Mouse (Mus musculus): Measurements from ENCODE around the gene Rimbp2. TPM values are rescaled to one million over a fixed set of nuclear protein-coding genes. Genes with fewer than 3 reads are reported as not detected.

Gene Rimbp2
- total and polyA plus RNA-seq, 3 experiments, result not detected

DNA sequence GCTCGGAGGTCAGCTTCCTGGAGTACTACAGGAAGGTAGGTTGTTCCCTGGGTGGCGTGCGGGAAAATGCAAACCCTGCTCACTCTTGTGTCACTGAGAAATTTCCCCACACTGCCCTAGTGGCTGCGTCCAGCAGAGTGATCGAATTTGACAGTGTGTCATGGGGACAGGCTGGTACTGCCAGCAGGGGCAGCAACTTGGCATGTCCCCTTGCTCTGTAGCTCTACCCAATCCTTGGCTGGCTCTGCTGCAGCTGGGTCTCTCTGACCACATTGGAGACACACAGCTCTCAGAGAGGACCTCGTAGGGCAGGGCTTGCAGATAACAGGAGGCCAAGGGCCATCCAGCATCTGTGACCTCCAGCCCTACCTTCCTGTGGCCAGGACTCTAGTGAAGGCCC is 208.9 kb downstream of the Rimbp2 start:
- H3K4me3 ChIP-seq (replicated peaks in 1 of 3; ENCODE audit: low read depth in 2 of 3, low read length in 2 of 3, poor library complexity in 1 of 3), result no peak overlapping the region
- no peak overlapping the region for H3K4me2 ChIP-seq (ENCODE audit: insufficient read depth, low read depth, poor library complexity, severe bottlenecking)
- H3K36me3 ChIP-seq (replicated peaks in 1 of 2; ENCODE audit: control insufficient read depth in 1 of 2, insufficient read depth in 1 of 2, low read length in 1 of 2), result no peaks in the 10 kb centered on the region
- in situ Hi-C loops (cut with MboI; ENCODE audit: low pct_ligation_motif_present, low pct_unique_long_range_greater_than_20kb, low sequenced_read_pairs) (no loop called here), dilution Hi-C loops (cut with MboI; ENCODE audit: extremely low pct_ligation_motif_present, extremely low pct_unique_long_range_greater_than_20kb, low sequenced_read_pairs) (no loop called here)
- no peaks in the 10 kb centered on the region for H3K79me2 ChIP-seq (replicated peaks; ENCODE audit: control insufficient read depth, extremely low read depth, insufficient read depth, poor library complexity, severe bottlenecking)
- H3K27ac ChIP-seq (ENCODE audit: insufficient read depth, low read depth), result no peak overlapping the region
- no peaks in the 10 kb centered on the region for H3K4me1 ChIP-seq (ENCODE audit: control insufficient read depth in 1 of 2, insufficient read depth in 2 of 2)
- H3K9ac ChIP-seq (ENCODE audit: insufficient read depth, low read depth), result no peak overlapping the region
- no peak for DNase-seq (ENCODE audit: extremely low read depth)
- TF ChIP-seq CHD1 (IDR thresholded peaks at IDR 0.05; ENCODE audit: low read depth, low read length), result no peak
- TF ChIP-seq ZKSCAN1 (IDR thresholded peaks at IDR 0.05; ENCODE audit: borderline replicate concordance, low read depth, low read length), result no peak
- no peak for TF ChIP-seq E2F4 (IDR thresholded peaks at IDR 0.05; ENCODE audit: insufficient replicate concordance, low read depth, low read length)
- TF ChIP-seq TCF12 (IDR thresholded peaks at IDR 0.05; ENCODE audit: low read depth, low read length), result no peak
- TF ChIP-seq POLR2A (IDR thresholded peaks at IDR 0.05; ENCODE audit: low read depth, low read length), result no peak
- no peak for TF ChIP-seq MAX (IDR thresholded peaks at IDR 0.05; ENCODE audit: low read length)
- no peak for TF ChIP-seq TBP (conservative IDR thresholded peaks at IDR 0.05; ENCODE audit: low read depth, low read length)
- TF ChIP-seq ETS1 (conservative IDR thresholded peaks at IDR 0.05; ENCODE audit: low read depth, low read length), result no peak
- TF ChIP-seq MEF2A (IDR thresholded peaks at IDR 0.05; ENCODE audit: borderline replicate concordance, low read depth, low read length), result no peak
- TF ChIP-seq EP300 (IDR thresholded peaks at IDR 0.05; ENCODE audit: low read length), result no peak
- TF ChIP-seq SMC3 (IDR thresholded peaks at IDR 0.05; ENCODE audit: low read depth, low read length), result no peak
- TF ChIP-seq USF1 (IDR thresholded peaks at IDR 0.05; ENCODE audit: low read depth, low read length), result no peak
- TF ChIP-seq ELF1 (IDR thresholded peaks at IDR 0.05; ENCODE audit: low read depth, low read length), result no peak
- no peak for TF ChIP-seq CTCF (conservative IDR thresholded peaks at IDR 0.05 in 1 of 2, IDR thresholded peaks at IDR 0.05 in 1 of 2; ENCODE audit: low read depth in 2 of 2, low read length in 2 of 2)
- H3K27me3 ChIP-seq (replicated peaks), result no peaks in the 10 kb centered on the region
- H3K9me3 ChIP-seq (replicated peaks; ENCODE audit: low read length), result peaks cover 97% of the 10 kb centered on the region

DNA sequence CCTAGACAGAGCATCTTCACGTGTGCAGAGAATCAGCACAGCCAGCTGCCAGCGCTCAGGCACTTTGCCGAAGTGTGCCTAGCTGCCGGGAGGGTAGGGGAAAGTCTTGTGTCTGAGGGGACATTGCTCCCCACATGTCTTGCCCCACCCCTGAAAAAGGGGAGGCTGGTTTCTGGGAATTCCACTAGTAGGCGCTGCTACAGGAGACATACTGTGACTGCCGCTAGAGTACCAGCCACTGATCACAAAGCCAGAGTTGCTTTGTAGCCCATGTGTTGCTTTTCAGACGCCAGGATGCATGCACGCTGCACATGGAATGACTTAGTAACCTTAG is 213.5 kb downstream of the Rimbp2 start:
- in situ Hi-C loops (cut with MboI; ENCODE audit: low pct_ligation_motif_present, low pct_unique_long_range_greater_than_20kb, low sequenced_read_pairs), result no loop called here
- dilution Hi-C loops (cut with MboI; ENCODE audit: extremely low pct_ligation_motif_present, extremely low pct_unique_long_range_greater_than_20kb, low sequenced_read_pairs), result no loop called here
- Histone ChIP-seq H3K36me3 (replicated peaks in 1 of 2; ENCODE audit: control insufficient read depth in 1 of 2, insufficient read depth in 1 of 2, low read length in 1 of 2) (no peaks in the 10 kb centered on the region), H3K4me3 (replicated peaks in 1 of 3; ENCODE audit: low read depth in 2 of 3, low read length in 2 of 3, poor library complexity in 1 of 3) (no peak overlapping the region), H3K9me3 (replicated peaks; ENCODE audit: low read length) (peaks cover 95% of the 10 kb centered on the region), H3K4me2 (ENCODE audit: insufficient read depth, low read depth, poor library complexity, severe bottlenecking) (no peak overlapping the region), H3K27me3 (replicated peaks) (no peaks in the 10 kb centered on the region), H3K79me2 (replicated peaks; ENCODE audit: control insufficient read depth, extremely low read depth, insufficient read depth, poor library complexity, severe bottlenecking) (no peaks in the 10 kb centered on the region), H3K9ac (ENCODE audit: insufficient read depth, low read depth) (no peak overlapping the region), H3K27ac (ENCODE audit: insufficient read depth, low read depth) (no peak overlapping the region), H3K4me1 (ENCODE audit: control insufficient read depth in 1 of 2, insufficient read depth in 2 of 2) (no peaks in the 10 kb centered on the region)
- TF ChIP-seq USF2 (conservative IDR thresholded peaks at IDR 0.05; ENCODE audit: low read depth, low read length) (no peak), UBTF (IDR thresholded peaks at IDR 0.05; ENCODE audit: low read depth, low read length) (no peak), BHLHE40 (IDR thresholded peaks at IDR 0.05; ENCODE audit: low read depth, low read length) (no peak), ZKSCAN1 (IDR thresholded peaks at IDR 0.05; ENCODE audit: borderline replicate concordance, low read depth, low read length) (no peak), PAX5 (IDR thresholded peaks at IDR 0.05; ENCODE audit: low read length) (no peak), E2F4 (IDR thresholded peaks at IDR 0.05; ENCODE audit: insufficient replicate concordance, low read depth, low read length) (no peak), CTCF (conservative IDR thresholded peaks at IDR 0.05 in 1 of 2, IDR thresholded peaks at IDR 0.05 in 1 of 2; ENCODE audit: low read depth in 2 of 2, low read length in 2 of 2) (no peak), POLR2A (IDR thresholded peaks at IDR 0.05; ENCODE audit: low read depth, low read length) (no peak), IRF4 (IDR thresholded peaks at IDR 0.05; ENCODE audit: low read depth, low read length) (no peak), POLR2AphosphoS2 (IDR thresholded peaks at IDR 0.05; ENCODE audit: low read depth, low read length) (no peak), JUN (IDR thresholded peaks at IDR 0.05; ENCODE audit: insufficient read depth, low read depth, low read length) (no peak)
- no peak for DNase-seq (ENCODE audit: extremely low read depth)
